Mouse (Mus musculus): ENCODE measurements around the gene Aars. TPM values are rescaled to one million over a fixed set of nuclear protein-coding genes. Genes with fewer than 3 reads are reported as not detected.

Aars gene
- polyA plus RNA-seq, 1 experiment from 2014 or later: 170 TPM

DNA sequence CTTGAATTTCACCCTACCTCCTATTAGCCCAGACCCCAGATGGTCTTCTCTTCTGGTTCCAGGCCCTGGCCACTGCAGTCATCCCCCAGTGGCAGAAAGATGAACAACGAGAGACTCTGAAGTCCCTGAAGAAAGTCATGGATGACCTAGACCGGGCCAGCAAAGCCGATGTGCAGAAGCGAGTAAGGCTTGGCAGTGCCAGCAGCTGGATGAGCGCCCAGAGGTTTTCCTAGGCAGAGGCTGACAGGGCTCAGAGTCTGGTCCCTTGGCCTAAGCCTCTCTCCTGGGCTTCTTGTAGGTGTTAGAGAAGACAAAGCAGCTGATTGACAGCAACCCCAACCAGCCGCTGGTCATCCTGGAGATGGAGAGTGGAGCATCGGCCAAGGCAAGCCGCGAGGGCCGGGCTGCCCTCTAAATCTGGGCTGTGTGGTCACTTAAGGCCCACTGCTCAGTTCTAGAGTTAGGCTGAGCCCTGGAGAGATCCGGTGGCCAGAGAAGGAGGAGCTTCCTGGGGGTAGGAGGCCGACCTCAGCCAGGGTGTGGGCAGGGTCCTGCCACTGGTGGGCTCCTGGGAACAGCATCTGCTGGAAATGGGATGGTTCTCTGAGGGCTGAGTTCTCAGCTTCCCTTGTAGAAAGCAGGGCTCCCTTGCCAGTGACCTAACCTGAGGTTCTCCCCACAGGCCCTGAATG, 21.0 kb downstream of the Aars start:
- H3K27me3 ChIP-seq: no peaks in the 10 kb centered on the region
- ChIA-PET CTCF (no interaction called here), POLR2A (no interaction called here)
- in situ Hi-C loops (cut with MboI; ENCODE audit: low pct_unique_long_range_greater_than_20kb): no loop called here
- no peak for DNase-seq (ENCODE audit: low read depth, low spot score)
- TF ChIP-seq CTCF (IDR thresholded peaks at IDR 0.05): no peak
- no peak for ATAC-seq

DNA sequence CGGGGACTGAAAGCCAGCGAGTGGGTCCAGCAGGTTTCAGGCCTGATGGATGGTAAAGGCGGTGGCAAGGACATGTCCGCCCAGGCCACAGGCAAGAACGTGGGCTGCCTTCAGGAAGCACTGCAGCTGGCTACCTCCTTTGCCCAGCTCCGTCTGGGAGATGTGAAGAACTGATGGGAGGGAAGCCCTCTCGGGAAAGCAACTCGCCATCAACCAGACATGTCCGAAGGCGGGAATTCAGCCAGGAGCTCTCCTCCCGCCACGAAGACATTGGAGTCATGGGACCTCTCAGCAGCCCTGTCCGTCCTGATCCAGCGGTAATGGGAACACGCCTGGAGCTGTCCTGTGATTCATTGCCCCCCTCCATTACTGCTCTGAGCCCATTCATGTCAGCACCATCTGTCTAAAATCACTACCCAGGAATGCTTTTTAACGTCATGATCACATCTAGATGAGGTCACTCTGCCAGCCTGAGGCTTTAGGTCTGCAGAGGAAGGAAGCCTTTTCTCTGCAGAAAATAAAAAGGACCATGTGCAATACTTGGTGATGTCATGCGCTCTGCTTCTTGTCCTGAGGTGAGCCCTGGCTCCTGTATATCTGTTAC, 22.2 kb downstream of the Aars start:
- ChIA-PET POLR2A (no interaction called here), CTCF (interaction anchor here (2.2 to 2.4 kb wide), 2 partner anchors 24 to 33 kb away, joined by 6 to 7 read pairs; no protein-coding TSS in a partner anchor)
- no peak for DNase-seq (ENCODE audit: low read depth, low spot score)
- in situ Hi-C loops (cut with MboI; ENCODE audit: low pct_unique_long_range_greater_than_20kb): loop anchor here (5.0 kb wide), 1 partner anchor 37 kb away; the partner anchor contains the start of genes Clec18a and Pdpr
- no peak for ATAC-seq
- no peak for TF ChIP-seq CTCF (IDR thresholded peaks at IDR 0.05)
- no peaks in the 10 kb centered on the region for H3K27me3 ChIP-seq

DNA sequence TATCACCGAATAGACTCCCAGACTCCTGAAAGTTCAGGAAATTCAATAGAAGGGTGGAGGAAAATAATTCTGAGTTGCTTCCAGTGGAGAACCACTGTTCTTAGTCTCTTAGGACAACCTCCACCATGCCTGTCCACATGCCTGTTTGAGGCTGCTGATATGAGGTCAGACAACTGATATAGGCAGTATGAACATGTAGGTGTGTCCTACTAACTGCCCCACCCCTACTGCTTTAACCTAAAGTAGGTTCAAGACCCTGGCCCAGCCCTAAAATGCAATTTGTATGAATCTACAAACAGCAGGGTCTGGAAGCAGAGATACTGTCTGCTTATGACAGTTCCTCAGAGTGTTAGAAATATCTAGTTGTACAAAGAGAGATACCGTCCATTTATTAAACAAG, 22.7 kb downstream of the Aars start:
- no peak for TF ChIP-seq CTCF (IDR thresholded peaks at IDR 0.05)
- in situ Hi-C loops (cut with MboI; ENCODE audit: low pct_unique_long_range_greater_than_20kb): loop anchor here (5.0 kb wide), 1 partner anchor 37 kb away; the partner anchor contains the start of genes Clec18a and Pdpr
- DNase-seq (ENCODE audit: low read depth, low spot score): no peak
- ChIA-PET POLR2A (interaction anchor here (1.2 to 1.6 kb wide), 3 partner anchors 20 to 26 kb away, joined by 3 to 9 read pairs (median 5); no protein-coding TSS in a partner anchor), CTCF (interaction anchor here (0.5 to 2.6 kb wide), 12 partner anchors 9 to 36 kb away, joined by 3 to 13 read pairs (median 5); partner anchors contain the start of genes Aars and Clec18a)
- no peak for ATAC-seq
- no peaks in the 10 kb centered on the region for H3K27me3 ChIP-seq

DNA sequence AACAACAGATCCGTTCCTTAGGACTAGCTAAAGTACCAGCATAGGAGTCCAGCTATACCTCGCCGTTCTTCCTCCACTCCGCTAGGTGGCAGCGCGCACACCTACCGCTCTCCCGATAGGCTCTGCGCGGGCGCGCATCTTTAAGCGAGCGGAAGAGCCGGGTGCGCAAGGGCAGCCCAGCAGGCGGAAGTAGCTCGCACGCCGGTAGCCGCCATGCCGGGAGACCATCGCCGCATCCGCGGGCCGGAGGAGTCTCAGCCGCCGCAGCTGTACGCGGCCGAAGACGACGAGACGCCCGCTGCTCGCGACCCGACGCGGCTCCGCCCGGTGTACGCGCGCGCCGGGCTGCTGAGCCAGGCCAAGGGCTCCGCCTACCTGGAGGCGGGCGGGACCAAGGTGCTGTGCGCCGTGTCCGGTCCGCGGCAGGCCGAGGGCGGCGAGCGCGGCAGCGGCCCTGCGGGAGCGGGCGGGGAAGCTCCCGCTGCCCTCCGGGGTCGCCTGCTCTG, 23.3 kb downstream of the Aars start, which contains the start of gene Exosc6:
Gene Exosc6 (plus strand): TSS at position 182 of the 506 bp plus-strand sequence.
- ATAC-seq (peak; percentile 85), DNase-seq (ENCODE audit: low read depth, low spot score) (peak; percentile 54)
- no peak for TF ChIP-seq CTCF (IDR thresholded peaks at IDR 0.05)
- ChIA-PET CTCF (interaction anchor here (0.5 to 2.6 kb wide), 14 partner anchors 10 to 36 kb away, joined by 3 to 13 read pairs (median 4); partner anchors contain the start of genes Aars and Clec18a), POLR2A (interaction anchor here (0.6 to 1.6 kb wide), 5 partner anchors 19 to 210 kb away, joined by 3 to 9 read pairs (median 3); no protein-coding TSS in a partner anchor)
- H3K27me3 ChIP-seq: no peaks in the 10 kb centered on the region
- in situ Hi-C loops (cut with MboI; ENCODE audit: low pct_unique_long_range_greater_than_20kb): loop anchor here (5.0 kb wide), 1 partner anchor 36 kb away; the partner anchor contains the start of genes Clec18a and Pdpr

DNA sequence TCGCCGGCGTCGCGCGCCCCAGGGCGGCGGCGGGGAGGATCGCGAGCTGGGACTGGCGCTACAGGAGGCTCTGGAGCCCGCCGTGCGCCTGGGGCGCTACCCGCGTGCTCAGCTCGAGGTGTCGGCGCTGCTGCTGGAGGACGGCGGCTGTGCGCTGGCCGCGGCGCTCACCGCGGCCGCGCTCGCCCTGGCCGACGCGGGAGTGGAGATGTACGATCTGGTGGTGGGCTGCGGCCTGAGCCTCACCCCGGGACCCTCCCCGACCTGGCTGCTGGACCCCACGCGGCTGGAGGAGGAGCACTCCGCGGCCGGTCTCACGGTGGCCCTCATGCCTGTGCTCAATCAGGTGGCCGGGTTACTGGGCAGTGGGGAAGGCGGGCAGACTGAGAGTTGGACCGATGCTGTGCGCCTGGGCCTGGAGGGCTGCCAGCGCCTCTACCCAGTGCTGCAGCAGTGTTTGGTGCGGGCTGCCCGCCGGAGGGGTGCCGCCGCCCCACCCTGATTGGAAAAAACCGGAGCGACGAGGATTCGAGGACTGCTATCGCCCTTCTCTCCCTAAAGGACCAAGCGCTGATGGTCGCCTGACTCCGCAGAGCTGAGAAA, 23.8 kb downstream of the Aars start:
- no peak for TF ChIP-seq CTCF (IDR thresholded peaks at IDR 0.05)
- ChIA-PET POLR2A (interaction anchor here (0.6 to 1.6 kb wide), 5 partner anchors 19 to 211 kb away, joined by 3 to 9 read pairs (median 3); no protein-coding TSS in a partner anchor), CTCF (interaction anchor here (1.1 to 2.6 kb wide), 12 partner anchors 10 to 35 kb away, joined by 3 to 13 read pairs (median 4); partner anchors contain the start of genes Aars and Clec18a)
- in situ Hi-C loops (cut with MboI; ENCODE audit: low pct_unique_long_range_greater_than_20kb): loop anchor here (5.0 kb wide), 1 partner anchor 36 kb away; the partner anchor contains the start of genes Clec18a and Pdpr
- no peak for DNase-seq (ENCODE audit: low read depth, low spot score)
- H3K27me3 ChIP-seq: no peaks in the 10 kb centered on the region
- peak; percentile 60 for ATAC-seq

DNA sequence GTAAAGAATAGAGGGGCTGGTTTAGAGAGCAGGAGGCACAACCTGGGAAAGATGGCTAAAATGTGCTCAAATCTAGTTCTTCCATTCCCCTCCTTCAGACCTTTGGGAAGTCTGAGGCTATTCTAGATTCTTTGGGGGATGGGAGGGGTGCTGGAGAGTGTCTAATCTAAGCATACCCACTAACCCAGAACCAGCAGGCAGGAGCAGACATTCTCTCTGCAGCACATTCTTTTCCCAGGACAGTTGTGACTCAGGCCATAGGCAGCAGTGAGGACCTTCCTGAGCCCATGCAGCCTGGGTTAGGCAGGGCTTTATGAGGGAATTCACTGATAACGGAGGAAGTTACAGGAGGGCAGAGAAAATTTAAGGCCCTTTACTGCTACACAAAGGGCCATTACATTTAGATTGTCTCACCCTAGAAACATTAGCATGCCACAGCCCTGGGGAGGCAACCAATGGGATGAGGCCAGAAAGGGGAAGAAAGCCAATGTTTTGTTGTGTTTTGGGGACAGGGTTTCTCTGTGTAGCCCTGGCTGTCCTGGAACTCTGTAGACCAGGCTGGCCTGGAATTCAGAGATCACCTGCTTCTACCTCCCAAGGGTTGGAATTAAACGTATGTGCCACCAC, 26.1 kb downstream of the Aars start:
- in situ Hi-C loops (cut with MboI; ENCODE audit: low pct_unique_long_range_greater_than_20kb): loop anchor here (5.0 kb wide), 1 partner anchor 33 kb away; the partner anchor contains the start of genes Clec18a and Pdpr
- TF ChIP-seq CTCF (IDR thresholded peaks at IDR 0.05): no peak
- ATAC-seq: peak; percentile 23
- no peaks in the 10 kb centered on the region for H3K27me3 ChIP-seq
- no peak for DNase-seq (ENCODE audit: low read depth, low spot score)
- CTCF ChIA-PET: no interaction called here
- POLR2A ChIA-PET: interaction anchor here (0.6 to 0.7 kb wide), 2 partner anchors 9 to 62 kb away, joined by 3 to 4 read pairs; partner anchors contain the start of gene Ddx19a

DNA sequence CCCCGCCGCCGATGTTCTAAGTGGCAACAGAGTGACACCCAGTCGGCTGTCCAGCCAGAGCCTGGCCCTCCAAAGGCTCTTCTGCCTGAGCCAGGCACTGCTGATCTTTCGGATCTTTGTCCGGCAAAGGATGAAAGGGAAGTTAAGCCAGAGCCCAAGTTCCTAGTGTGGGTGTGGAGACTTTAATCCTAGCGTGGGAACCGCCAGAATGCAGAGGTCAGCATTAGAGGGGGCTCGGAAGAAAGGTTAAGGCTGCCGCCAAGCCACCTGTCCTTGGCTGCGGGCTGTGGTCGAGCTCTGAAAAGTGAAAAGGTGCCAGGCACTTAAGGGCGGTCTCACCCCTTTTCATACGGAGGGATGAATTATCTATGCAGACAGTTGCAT, 28.7 kb downstream of the Aars start:
- CTCF ChIA-PET: no interaction called here
- POLR2A ChIA-PET: no interaction called here
- no peak for DNase-seq (ENCODE audit: low read depth, low spot score)
- H3K27me3 ChIP-seq: peaks cover 10% of the 10 kb centered on the region
- no peak for TF ChIP-seq CTCF (IDR thresholded peaks at IDR 0.05)
- ATAC-seq: no peak
- in situ Hi-C loops (cut with MboI; ENCODE audit: low pct_unique_long_range_greater_than_20kb): no loop called here

DNA sequence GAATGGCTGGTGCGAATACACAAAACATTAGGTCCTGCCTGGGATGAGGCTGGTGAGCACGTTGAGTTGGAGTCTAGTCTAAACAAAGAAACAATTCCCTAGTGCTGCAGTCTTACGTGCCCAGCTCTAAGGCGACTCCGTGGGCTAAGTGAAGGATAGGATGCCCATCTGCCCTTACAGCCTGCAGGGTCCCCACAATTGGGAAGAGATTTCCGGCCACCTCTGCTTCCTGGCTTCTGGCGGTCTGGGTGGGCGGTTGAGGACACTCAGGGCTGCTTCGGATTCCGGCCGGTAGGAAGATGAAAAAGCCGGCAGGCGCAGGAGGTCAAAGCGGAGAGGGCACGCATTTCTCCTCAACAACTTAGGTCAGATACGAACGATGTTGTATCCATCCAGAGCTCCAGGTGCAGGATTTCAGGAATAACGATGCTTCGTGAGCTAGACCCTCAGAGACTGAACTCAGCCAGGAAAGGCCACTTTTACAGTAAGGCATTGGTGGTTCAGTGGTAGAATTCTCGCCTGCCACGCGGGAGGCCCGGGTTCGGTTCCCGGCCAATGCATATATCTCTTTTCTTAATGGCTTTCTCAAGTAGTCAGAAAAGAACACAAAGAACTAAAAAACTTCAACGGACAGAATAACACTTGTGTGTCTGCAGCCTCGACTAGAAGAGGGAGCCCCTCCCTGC, 29.3 kb downstream of the Aars start:
- peaks cover 10% of the 10 kb centered on the region for H3K27me3 ChIP-seq
- in situ Hi-C loops (cut with MboI; ENCODE audit: low pct_unique_long_range_greater_than_20kb): no loop called here
- CTCF ChIA-PET: no interaction called here
- DNase-seq (ENCODE audit: low read depth, low spot score) (no peak), ATAC-seq (no peak)
- POLR2A ChIA-PET: no interaction called here
- TF ChIP-seq CTCF (IDR thresholded peaks at IDR 0.05): no peak

DNA sequence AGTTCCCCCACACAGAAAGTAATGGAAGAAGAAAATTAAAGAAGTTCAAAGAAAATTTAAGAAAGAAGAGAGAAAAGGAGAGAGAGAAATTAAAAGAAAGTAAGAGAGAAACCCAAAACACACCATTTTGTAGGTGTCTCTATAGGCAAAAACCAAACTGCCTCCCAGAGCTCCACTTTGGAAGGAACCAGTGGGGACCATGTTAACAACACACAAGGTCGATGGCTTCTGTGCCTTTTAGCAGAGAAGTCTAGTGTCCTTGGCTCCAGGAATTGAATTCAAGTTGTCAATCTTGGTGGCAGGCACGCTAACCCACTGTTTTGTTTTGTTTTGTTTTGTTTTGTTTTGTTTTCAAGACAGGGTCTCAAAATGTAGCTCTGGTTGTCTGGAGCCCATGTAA, 29.9 kb downstream of the Aars start:
- POLR2A ChIA-PET: interaction anchor here (0.6 kb wide), 1 partner anchor 94 kb away, joined by 7 read pairs; no protein-coding TSS in a partner anchor
- in situ Hi-C loops (cut with MboI; ENCODE audit: low pct_unique_long_range_greater_than_20kb): no loop called here
- peaks cover 10% of the 10 kb centered on the region for H3K27me3 ChIP-seq
- DNase-seq (ENCODE audit: low read depth, low spot score) (no peak), ATAC-seq (no peak)
- TF ChIP-seq CTCF (IDR thresholded peaks at IDR 0.05): no peak
- CTCF ChIA-PET: no interaction called here

Data from Patski (cell line).